Mouse (Mus musculus) liver (tissue): ENCODE measurements around the gene Olfr1211.

ENCODE experiments used
- DNase-seq: peaks from one replicate; pipeline ENCODE4 v3.0.0-alpha.2; 2020; ENCODE audit warnings: mixed read lengths

The Olfr1211 gene

DNA sequence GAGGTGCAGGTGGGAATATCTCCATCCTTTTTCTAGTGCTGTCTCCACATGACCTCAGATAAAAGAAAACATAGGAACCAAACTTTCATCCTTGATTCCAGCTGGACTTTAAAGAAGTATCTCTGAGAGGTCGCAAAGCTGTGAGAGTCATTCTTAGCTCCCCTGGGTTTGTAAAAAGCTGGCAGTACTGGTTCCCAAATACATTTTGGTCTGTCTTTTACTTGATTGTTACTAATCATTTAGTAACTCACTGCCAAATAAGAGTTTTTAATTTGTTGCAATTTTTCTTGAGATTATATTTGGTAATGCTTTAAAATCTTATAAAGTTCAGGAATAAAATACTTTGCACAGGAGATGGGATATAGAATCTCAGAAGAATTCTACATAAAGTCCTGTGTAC is at the start of gene Olfr1211:
TSS of gene Olfr1211 (minus strand) at position 101 of the 400 bp plus-strand sequence.
- DNase-seq, result no peak

DNA sequence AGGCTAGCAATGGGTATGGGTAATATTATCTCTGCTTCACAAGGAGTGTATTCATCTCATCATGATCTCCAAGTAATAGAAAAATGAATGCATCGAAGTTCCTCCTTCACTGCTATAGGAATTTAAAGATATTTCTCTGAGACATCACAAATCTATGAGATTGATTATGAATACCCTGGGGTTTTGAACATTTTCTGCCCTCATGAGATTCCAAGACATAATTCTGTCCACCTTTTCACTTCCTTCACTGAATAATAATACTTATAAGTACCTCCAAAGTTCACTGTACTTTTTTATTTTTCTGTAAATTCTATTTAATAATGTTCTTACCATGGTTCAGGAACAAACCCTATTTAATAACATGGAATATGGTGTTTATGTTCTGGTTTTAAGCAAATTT is 42.3 kb upstream of the Olfr1211 start, which contains the start of gene Gm13762:
TSS of gene Gm13762 (minus strand) at position 101 of the 400 bp plus-strand sequence.
- no peak for DNase-seq

DNA sequence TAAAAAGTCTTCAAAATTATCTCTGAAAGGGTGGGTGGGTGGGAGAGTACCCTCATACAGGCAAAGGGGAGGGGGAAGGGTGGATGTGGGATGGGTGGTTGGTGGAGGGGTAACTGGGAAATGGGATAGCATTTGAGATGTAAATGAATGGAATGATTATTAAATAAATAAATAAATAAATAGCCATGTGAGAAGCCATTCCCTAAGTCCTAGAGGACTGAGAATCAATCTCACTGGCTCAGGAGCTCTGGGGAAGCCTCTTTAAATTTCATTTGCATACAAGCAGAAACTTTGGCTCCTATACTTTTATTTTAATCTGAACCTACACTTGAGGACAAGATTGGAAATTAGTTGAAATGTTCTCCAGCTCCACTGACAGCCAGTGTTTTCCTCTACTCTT is 15.8 kb upstream of the Olfr1211 start, which contains the start of gene Olfr1212:
TSS of gene Olfr1212 (plus strand) at position 301 of the 400 bp plus-strand sequence.
- DNase-seq, result no peak

DNA sequence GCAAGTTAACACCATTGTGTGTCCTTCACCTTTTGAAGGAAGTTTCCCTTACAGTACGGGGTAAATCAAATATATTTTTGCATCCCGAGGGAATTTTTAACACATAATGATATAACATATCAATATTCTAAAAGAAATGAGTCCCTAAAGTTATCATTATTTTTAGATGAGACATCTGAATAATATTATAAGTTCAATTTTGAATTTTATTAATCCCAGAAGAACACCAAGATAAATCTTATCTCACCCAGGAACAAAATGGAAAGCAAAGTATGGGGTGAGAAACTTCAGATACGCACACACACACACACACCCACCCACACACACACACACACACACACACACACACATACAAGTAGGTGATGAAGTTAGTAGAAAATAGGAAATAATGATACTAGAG is 22.9 kb downstream of the Olfr1211 start, which contains the start of gene Olfr1209:
TSS of gene Olfr1209 (minus strand) at position 101 of the 400 bp plus-strand sequence.
- DNase-seq, result no peak

DNA sequence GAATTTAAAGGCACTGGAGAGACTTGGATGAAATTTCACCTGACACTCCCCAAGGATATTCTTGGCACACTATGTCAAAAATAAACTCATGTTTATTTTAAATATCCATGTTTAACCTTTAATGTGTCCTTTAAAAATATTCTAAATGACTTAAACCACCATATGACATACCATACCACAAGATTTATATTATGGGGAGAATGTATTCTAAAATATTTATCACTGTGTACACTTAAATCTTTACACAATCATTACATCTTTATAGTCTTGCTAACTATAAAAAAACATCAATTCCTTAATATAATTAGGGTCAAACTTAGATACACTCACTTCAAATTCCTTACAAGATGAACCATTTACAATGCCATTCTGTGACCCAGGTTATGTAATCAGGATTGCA is 35.7 kb downstream of the Olfr1211 start, which contains the start of gene Olfr1208:
TSS of gene Olfr1208 (minus strand) at position 101 of the 400 bp plus-strand sequence.
- no peak for DNase-seq
